Mouse (Mus musculus) MEL (cell line): Measurements from ENCODE around the gene Lcmt1. TPM values are rescaled to one million over a fixed set of nuclear protein-coding genes. Genes with fewer than 3 reads are reported as not detected.

Experiments used
- DNase-seq: peaks from one replicate; pipeline ENCODE4 v3.0.0; 2011; ENCODE audit warnings: low read depth, low spot score
- H3K27ac ChIP-seq: 2 replicates; pipeline ENCODE4 v1.5.1; 2012; ENCODE audit warnings: low read depth, mild to moderate bottlenecking, control low read depth, low read length, moderate library complexity; ENCODE audit not compliant: control insufficient read depth
- H3K27me3 ChIP-seq, 2 experiments: fragments of 150-350 bp in 1 of 2; sonication (generic) in 1 of 2; 2 replicates each; pipeline ENCODE4 v1.6.1; 2012; ENCODE audit warnings: low read length in 2 of 2, mild to moderate bottlenecking in 2 of 2, improper control_type of control experiment in 1 of 2, moderate library complexity in 1 of 2; ENCODE audit not compliant: insufficient read depth in 2 of 2, control insufficient read depth in 1 of 2
- H3K36me3 ChIP-seq, 2 experiments: 2 replicates each; pipeline ENCODE4 v1.6.1; 2012 to 2014; ENCODE audit warnings: low read length in 2 of 2, improper control_type of control experiment in 1 of 2, inconsistent platforms in 1 of 2, mild to moderate bottlenecking in 1 of 2; ENCODE audit not compliant: insufficient read depth in 2 of 2, control insufficient read depth in 1 of 2
- H3K4me1 ChIP-seq, 2 experiments: fragments of 150-350 bp in 1 of 2; sonication (generic) in 1 of 2; 2 replicates each; pipeline ENCODE4 v1.6.1; 2012; ENCODE audit warnings: low read length in 2 of 2, improper control_type of control experiment in 1 of 2, mild to moderate bottlenecking in 1 of 2; ENCODE audit not compliant: insufficient read depth in 2 of 2, control insufficient read depth in 1 of 2
- H3K4me3 ChIP-seq, 2 experiments: fragments of 150-350 bp in 1 of 2; sonication (generic) in 1 of 2; 2 replicates each; pipeline ENCODE4 v1.5.1; 2012; ENCODE audit warnings: low read depth in 2 of 2, low read length in 2 of 2, mild to moderate bottlenecking in 2 of 2, moderate library complexity in 2 of 2, control low read depth in 1 of 2, improper control_type of control experiment in 1 of 2; ENCODE audit not compliant: control insufficient read depth in 1 of 2, insufficient read depth in 1 of 2
- H3K79me2 ChIP-seq: 2 replicates; pipeline ENCODE4 v1.6.1; 2012; ENCODE audit warnings: mild to moderate bottlenecking, low read length, moderate library complexity; ENCODE audit not compliant: control insufficient read depth, poor library complexity, insufficient read depth
- H3K9ac ChIP-seq: 2 replicates; pipeline ENCODE4 v1.6.1; 2012; ENCODE audit warnings: low read depth, mild to moderate bottlenecking, control low read depth, low read length, moderate library complexity; ENCODE audit not compliant: control insufficient read depth, poor library complexity, severe bottlenecking
- H3K9me3 ChIP-seq: fragments of 150-350 bp; sonication (generic); replicated peaks from 2 replicates; pipeline ENCODE4 v1.6.1; 2012; ENCODE audit warnings: mild to moderate bottlenecking, low read length, improper control_type of control experiment, moderate library complexity; ENCODE audit not compliant: insufficient read depth
- BHLHE40 ChIP-seq: IDR thresholded peaks from 2 replicates; pipeline ENCODE4 v1.6.1; 2012; ENCODE audit warnings: low read depth, mild to moderate bottlenecking, inconsistent platforms, low read length, improper control_type of control experiment, borderline replicate concordance
- CHD1 ChIP-seq: IDR thresholded peaks from 2 replicates; pipeline ENCODE4 v1.6.1; 2012; ENCODE audit warnings: low read depth, mild to moderate bottlenecking, inconsistent platforms, low read length, improper control_type of control experiment
- CTCF ChIP-seq, 3 experiments: IDR thresholded peaks in 2 of 3; conservative IDR thresholded peaks in 1 of 3; 2 replicates each; pipeline ENCODE4 v1.5.1; 2011 to 2012; ENCODE audit warnings: low read length in 3 of 3, low read depth in 2 of 3, mild to moderate bottlenecking in 2 of 3, improper control_type of control experiment in 1 of 3, inconsistent platforms in 1 of 3, mixed read lengths in 1 of 3, moderate library complexity in 1 of 3; ENCODE audit not compliant: control insufficient read depth in 1 of 3, insufficient read depth in 1 of 3, poor library complexity in 1 of 3, severe bottlenecking in 1 of 3
- E2F4 ChIP-seq: IDR thresholded peaks from 2 replicates; pipeline ENCODE4 v1.6.1; 2011; ENCODE audit warnings: low read depth, low read length, improper control_type of control experiment, borderline replicate concordance
- ELF1 ChIP-seq: IDR thresholded peaks from 2 replicates; pipeline ENCODE4 v1.6.1; 2014; ENCODE audit warnings: low read depth, mild to moderate bottlenecking, inconsistent platforms, low read length, improper control_type of control experiment, moderate library complexity
- ETS1 ChIP-seq: IDR thresholded peaks from 2 replicates; pipeline ENCODE4 v1.6.1; 2012; ENCODE audit warnings: low read depth, mild to moderate bottlenecking, inconsistent platforms, low read length, improper control_type of control experiment, moderate library complexity
- JUND ChIP-seq: IDR thresholded peaks from 2 replicates; pipeline ENCODE4 v1.6.1; 2011; ENCODE audit warnings: low read depth, mild to moderate bottlenecking, improper control_type of control experiment, low read length
- MAX ChIP-seq: IDR thresholded peaks from 2 replicates; pipeline ENCODE4 v1.6.1; 2011; ENCODE audit warnings: low read length, improper control_type of control experiment
- MAZ ChIP-seq: IDR thresholded peaks from 2 replicates; pipeline ENCODE4 v1.6.1; 2012; ENCODE audit warnings: low read depth, mild to moderate bottlenecking, inconsistent platforms, low read length, improper control_type of control experiment
- MEF2A ChIP-seq: IDR thresholded peaks from 2 replicates; pipeline ENCODE4 v1.6.1; 2014; ENCODE audit warnings: low read depth, mild to moderate bottlenecking, inconsistent platforms, low read length, improper control_type of control experiment; ENCODE audit not compliant: poor library complexity, insufficient replicate concordance, severe bottlenecking; ENCODE audit errors: extremely low read depth
- MYC ChIP-seq: IDR thresholded peaks from 2 replicates; pipeline ENCODE4 v1.6.1; 2011; ENCODE audit warnings: low read depth, mild to moderate bottlenecking, low read length, improper control_type of control experiment, moderate library complexity
- NRF1 ChIP-seq: IDR thresholded peaks from 2 replicates; pipeline ENCODE4 v1.6.1; 2014; ENCODE audit warnings: low read depth, mild to moderate bottlenecking, inconsistent platforms, low read length, improper control_type of control experiment, moderate library complexity; ENCODE audit not compliant: poor library complexity, insufficient read depth, severe bottlenecking
- POLR2AphosphoS2 ChIP-seq: IDR thresholded peaks from 2 replicates; pipeline ENCODE4 v1.6.1; 2011; ENCODE audit warnings: low read length, improper control_type of control experiment
- POLR2AphosphoS5 ChIP-seq: IDR thresholded peaks from 2 replicates; pipeline ENCODE4 v1.6.1; 2012; ENCODE audit warnings: low read depth, borderline replicate concordance, mild to moderate bottlenecking, inconsistent platforms, low read length, moderate library complexity, mixed read lengths
- RAD21 ChIP-seq: IDR thresholded peaks from 2 replicates; pipeline ENCODE4 v1.6.1; 2011; ENCODE audit warnings: mild to moderate bottlenecking, low read depth, low read length, improper control_type of control experiment
- SIN3A ChIP-seq: IDR thresholded peaks from 2 replicates; pipeline ENCODE4 v1.6.1; 2012; ENCODE audit warnings: low read length, improper control_type of control experiment, inconsistent platforms
- SMC3 ChIP-seq: IDR thresholded peaks from 2 replicates; pipeline ENCODE4 v1.6.1; 2011; ENCODE audit warnings: low read depth, low read length, improper control_type of control experiment
- TBP ChIP-seq: IDR thresholded peaks from 2 replicates; pipeline ENCODE4 v1.8.0; 2011; ENCODE audit warnings: low read depth, low read length, improper control_type of control experiment
- USF1 ChIP-seq: IDR thresholded peaks from 2 replicates; pipeline ENCODE4 v1.6.1; 2014; ENCODE audit warnings: low read depth, mild to moderate bottlenecking, inconsistent platforms, low read length, improper control_type of control experiment, moderate library complexity
- ZC3H11A ChIP-seq: IDR thresholded peaks from 2 replicates; pipeline ENCODE4 v1.6.1; 2012; ENCODE audit warnings: low read depth, mild to moderate bottlenecking, inconsistent platforms, low read length, improper control_type of control experiment
- ZKSCAN1 ChIP-seq: IDR thresholded peaks from 2 replicates; pipeline ENCODE4 v1.6.1; 2012; ENCODE audit warnings: low read depth, mild to moderate bottlenecking, inconsistent platforms, low read length, improper control_type of control experiment, moderate library complexity
- ZMIZ1 ChIP-seq: IDR thresholded peaks from 2 replicates; pipeline ENCODE4 v1.6.1; 2012; ENCODE audit warnings: low read depth, mild to moderate bottlenecking, inconsistent platforms, low read length, improper control_type of control experiment, moderate library complexity
- ZNF384 ChIP-seq: IDR thresholded peaks from 2 replicates; pipeline ENCODE4 v1.6.1; 2012; ENCODE audit warnings: low read depth, mild to moderate bottlenecking, inconsistent platforms, low read length, improper control_type of control experiment
- polyA plus RNA-seq, 2 experiments: library from polyadenylated mRNA; stranded (reverse) in 1 of 2; unstranded in 1 of 2; fragments of >175 nt in 1 of 2; fragments of >200 nt in 1 of 2; gene quantifications; 2 replicates each; pipeline versions ENCODE4 v1.2.1 to v1.2.4; 2012; ENCODE audit warnings: low replicate concordance in 2 of 2, low read depth in 1 of 2; ENCODE audit not compliant: insufficient read length in 2 of 2, insufficient read depth in 1 of 2, missing spikeins in 1 of 2
- total RNA-seq: library from RNA; depleted of rRNA; stranded (reverse); fragments of 300-350 nt; gene quantifications from 2 replicates; pipeline ENCODE4 v1.2.3, GENCODE M21; 2012

The Lcmt1 gene
- total and polyA plus RNA-seq, 3 experiments: 44.4 to 51.7 TPM; not detected in 1

DNA sequence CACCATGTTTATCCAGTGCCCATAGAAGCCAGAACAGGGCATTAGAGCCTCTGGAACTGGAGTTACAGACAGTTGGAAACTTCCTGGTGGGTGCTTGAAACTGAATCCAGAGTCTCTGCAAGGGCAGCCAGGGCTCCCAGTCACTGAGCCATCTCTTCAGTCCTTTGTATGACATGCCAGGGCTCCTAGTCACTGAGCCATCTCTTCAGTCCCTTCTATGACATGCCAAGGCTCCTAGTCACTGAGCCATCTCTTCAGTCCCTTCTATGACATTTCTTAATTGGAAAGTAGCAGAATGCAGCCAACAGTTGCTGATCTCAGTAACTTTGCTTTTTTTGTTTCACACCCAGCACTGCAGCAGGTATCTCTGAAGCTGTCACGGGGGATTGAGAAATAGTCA lies 72.5 kb downstream of the Lcmt1 start:
- H3K4me1 ChIP-seq: no peaks in the 10 kb centered on the region
- no peaks in the 10 kb centered on the region for H3K36me3 ChIP-seq
- no peak for DNase-seq
- no peak for TF ChIP-seq SIN3A
- no peak for TF ChIP-seq ELF1
- TF ChIP-seq MEF2A: no peak
- no peak for TF ChIP-seq JUND
- TF ChIP-seq SMC3: no peak
- TF ChIP-seq MAX: no peak
- TF ChIP-seq POLR2AphosphoS5: no peak
- no peak for TF ChIP-seq RAD21
- no peak for TF ChIP-seq E2F4
- TF ChIP-seq MAZ: no peak
- no peak for TF ChIP-seq ZKSCAN1
- no peak for TF ChIP-seq TBP
- no peak for TF ChIP-seq POLR2AphosphoS2
- no peak for TF ChIP-seq MYC
- no peak for TF ChIP-seq ETS1
- no peak for TF ChIP-seq ZMIZ1
- TF ChIP-seq, all 39 proteins: peak for 0
- Histone ChIP-seq H3K9me3 (no peaks in the 10 kb centered on the region), H3K79me2 (no peaks in the 10 kb centered on the region), H3K27me3 (no peaks in the 10 kb centered on the region), H3K4me3 (no peak overlapping the region), H3K9ac (no peak overlapping the region), H3K27ac (no peak overlapping the region)

DNA sequence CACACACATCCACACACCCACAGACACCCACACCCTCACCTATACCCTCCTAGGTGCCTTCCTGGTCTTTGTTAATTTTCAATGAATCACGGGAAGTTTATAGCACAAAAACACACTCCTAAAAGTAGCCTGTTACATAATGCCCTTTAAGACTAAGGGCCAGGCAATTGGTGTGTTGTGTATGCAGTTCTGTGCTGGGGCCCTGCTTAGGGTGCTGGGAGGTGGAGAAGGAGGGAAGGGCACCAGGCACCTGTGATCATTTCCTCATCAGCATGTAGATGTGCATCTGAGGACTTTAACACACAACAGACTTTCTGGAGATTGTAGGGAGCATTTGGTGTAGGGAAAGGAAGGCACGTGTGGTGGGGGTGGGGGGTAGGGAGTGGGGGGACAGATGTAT lies 79.2 kb downstream of the Lcmt1 start:
- H3K36me3 ChIP-seq: no peaks in the 10 kb centered on the region
- no peak overlapping the region for H3K27ac ChIP-seq
- no peaks in the 10 kb centered on the region for H3K9me3 ChIP-seq
- TF ChIP-seq ELF1 (no peak), POLR2AphosphoS2 (no peak), BHLHE40 (no peak), CHD1 (no peak), NRF1 (no peak), RAD21 (no peak), SMC3 (no peak), ZC3H11A (no peak), MYC (no peak), USF1 (no peak), ZNF384 (no peak), CTCF (IDR thresholded peaks at IDR 0.05 in 2 of 3, conservative IDR thresholded peaks at IDR 0.05 in 1 of 3; ENCODE audit: control insufficient read depth in 1 of 3, insufficient read depth in 1 of 3, low read depth in 2 of 3, low read length in 3 of 3, poor library complexity in 1 of 3, severe bottlenecking in 1 of 3) (no peak)
- H3K4me3 ChIP-seq: no peak overlapping the region
- no peaks in the 10 kb centered on the region for H3K79me2 ChIP-seq
- no peak for DNase-seq
- H3K9ac ChIP-seq: no peak overlapping the region
- no peaks in the 10 kb centered on the region for H3K27me3 ChIP-seq
- H3K4me1 ChIP-seq: no peaks in the 10 kb centered on the region
